Mouse (Mus musculus) spleen, postnatal 14 days (tissue): ENCODE results near the gene Phc2.
A peak's percentile ranks its signal among the peaks of the same experiment; 100 is the strongest.

ENCODE experiments used
- DNase-seq, 2 experiments: peaks; one replicate each; pipeline ENCODE4 v3.0.0; 2021 to 2022; ENCODE audit warnings: low spot score in 2 of 2

The Phc2 gene

DNA sequence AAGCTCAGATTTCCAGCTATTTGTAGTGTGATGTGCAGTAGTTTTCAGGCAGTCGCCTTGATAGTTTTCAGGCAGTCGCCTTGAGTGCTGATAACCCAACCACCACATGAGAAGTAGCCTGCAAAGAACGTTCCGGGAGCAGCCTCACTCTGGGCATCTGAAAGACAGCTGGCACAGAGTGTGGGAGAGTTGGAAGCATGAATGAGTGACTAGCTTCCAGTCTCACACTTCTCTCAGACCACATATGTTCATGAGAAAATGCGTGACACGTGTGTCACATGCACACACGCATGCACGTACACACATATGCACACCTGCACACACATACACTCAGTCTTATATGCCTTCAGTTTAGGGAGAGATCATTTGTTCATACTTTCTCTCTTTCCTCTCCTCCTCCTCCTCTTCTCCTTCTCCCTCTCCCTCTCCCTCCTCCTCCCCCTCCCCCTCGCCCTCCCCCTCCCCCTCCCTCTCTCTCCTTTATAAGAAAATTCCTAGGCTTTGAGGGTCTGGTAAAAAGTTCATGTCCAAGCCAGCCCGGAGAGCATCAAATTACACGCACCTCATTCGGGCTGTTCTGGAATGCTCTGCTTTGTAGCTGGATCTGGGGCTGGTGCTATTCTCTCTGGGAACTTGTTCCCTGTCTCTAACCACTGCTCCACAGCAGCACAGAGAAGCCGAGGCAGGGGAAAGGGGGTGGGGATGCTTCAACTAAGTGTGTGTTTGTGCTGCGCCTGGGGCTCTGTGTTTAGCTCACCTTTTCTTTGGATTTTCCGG, 37.8 kb downstream of the Phc2 start:
- DNase-seq: no peak

DNA sequence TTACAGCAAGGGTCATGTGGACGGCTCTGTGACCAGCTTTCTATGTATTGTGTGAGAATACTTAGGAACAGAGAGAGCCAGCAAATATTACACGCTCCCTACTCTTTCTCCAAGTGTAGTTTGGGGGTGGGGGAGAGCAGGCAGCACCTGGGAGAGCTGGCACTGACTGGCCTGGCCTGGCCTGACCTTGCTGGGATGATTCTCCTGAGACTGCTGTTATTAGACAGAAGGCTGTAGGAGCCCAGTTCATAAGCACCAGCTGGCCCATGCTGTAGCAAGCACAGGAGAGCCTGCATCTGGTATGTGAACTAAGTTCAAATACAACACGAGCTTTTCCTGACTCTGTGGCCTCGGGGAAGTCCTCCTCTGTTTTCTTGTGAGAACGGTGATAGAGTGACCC, 38.7 kb downstream of the Phc2 start:
- no peak for DNase-seq

DNA sequence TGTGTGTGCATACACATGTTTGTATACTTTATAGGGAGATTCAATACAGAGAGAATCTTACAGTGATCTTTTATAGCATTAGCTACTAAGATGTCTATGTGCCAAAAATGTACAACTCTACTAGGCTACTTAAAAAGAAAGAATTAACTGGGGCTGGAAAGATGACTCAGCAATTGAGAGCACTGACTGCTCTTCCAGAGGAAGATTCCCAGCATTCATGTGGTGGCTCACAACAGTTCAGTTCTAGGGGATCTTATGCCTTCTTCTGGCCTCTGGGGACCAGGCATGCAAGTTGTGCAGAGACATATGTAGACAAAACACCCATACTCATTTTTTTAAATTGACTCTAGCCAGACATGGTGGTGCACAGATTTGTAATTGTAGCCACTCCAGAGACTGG, 39.8 kb downstream of the Phc2 start:
- no peak for DNase-seq

DNA sequence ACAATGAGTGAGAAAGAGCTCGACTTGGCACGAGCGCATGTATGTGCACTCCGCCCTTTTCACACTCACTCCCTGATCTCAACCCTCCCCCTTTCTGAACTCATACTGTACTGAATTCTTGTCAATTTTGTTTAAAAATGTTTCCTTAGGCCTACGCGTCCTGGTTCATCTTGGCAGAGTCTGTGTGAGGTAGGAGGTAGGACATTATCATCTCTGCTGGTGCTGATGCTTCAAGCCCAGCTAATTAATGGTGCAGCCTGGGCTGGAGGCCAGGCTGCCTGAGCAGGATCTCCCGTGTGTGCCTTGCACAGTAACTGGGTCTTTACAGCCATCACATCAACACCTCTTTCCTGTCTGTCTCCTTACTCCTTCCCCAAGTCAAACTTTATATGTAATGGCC, 40.6 kb downstream of the Phc2 start:
- no peak for DNase-seq

DNA sequence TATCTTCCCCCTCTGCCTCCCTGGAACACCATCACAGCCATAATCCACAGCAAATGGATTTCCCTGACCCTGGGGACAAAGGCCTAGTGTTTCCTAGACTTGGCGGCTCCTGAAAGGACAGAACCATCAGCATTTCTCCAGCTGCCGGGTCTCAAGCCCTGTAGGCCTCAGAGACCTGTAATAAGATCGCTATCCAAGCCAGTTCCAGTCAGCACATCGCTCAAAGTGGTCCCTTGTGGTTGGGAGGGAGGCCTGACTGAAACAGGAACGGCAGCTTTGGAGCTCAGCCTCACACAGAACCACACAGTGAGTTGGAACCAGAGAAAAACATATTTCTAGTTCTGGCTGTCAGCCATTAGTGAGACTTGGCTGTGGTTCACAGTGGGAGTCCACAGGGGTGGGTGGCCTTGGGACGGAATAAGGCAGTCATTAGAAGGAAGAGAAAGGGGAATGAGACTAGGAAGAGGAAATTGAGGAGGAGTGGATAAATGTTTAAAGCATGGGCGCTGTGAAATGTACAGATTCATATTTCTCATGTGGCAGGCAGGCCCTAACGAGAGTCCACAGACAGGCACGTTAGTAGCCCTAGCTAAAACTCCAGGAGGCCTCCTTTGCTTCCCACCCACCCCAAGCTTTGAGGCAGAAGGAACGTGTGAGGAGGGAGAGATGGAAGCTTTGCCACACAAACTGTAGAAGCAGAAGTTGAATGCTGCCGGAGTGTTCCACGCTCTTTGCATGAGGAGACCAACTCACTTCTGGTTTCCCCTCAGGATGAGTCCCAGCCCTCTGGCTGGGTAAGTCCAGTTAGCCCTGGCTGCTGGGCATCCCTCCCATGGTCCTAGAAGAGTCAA, 43.7 kb downstream of the Phc2 start:
- DNase-seq: no peak

DNA sequence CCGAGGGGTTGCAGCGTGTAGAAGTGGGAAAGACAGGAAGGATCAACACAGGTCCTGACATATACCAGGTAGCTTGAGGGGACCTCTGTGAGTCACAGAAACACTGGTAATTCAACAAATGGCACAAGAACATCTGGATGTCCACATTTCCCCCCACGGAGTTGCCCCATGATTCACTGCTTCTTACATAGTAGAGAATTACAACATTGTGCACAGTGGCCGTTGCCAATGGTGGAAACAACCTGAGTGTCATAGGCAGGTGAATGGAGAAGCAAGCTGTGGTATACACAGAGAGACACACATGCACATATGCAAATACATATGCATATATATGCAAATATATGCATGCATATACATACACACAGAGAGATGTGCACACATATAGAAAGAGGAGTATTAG, 45.4 kb downstream of the Phc2 start:
- no peak for DNase-seq

DNA sequence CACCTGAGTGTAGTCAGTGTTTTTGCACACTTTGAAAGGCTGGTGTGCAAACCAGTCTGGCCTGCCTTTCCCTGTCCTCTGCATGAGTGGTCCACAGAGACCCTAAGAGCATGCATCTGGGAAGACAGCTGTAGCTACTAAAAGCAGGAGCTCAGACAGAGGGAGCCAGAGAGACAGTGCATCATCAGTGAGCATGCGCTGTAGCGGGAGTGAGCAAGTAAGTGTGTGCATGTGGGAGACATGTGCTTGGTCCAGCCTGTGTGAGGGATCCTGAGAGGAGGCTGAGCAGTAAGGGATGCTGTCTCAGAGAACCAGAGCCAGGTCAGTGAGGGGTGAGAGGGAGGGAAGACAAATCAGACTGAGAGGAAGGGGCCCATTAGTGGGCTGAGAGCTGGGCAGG, 46.0 kb downstream of the Phc2 start:
- DNase-seq: no peak

DNA sequence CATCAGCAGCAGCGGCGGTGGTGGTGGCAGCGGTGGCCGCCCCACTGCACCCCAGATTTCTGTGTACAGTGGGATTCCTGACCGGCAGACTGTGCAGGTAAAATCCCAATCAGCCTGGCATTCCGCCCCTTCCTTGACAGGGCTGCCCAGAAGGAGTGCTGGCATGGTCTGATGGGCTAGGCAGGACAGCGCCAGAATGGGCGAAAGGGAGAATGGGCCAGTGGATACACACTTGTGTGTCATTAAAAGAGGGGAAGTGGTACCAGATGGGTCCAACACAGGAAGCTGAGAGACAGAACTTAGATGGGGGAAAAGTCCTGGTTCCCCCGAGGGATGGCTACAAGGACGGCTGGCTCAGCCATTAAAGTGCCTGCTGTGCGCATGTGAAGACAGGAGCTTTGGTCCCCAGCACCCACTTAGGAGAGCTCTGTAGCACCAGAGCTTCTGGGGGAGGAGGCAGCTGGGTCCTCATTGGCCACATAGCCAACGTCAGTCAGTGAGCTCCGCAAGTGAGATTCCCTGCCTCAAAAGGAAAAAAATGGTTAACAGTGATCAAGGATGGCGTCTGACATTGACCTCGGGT, 50.7 kb downstream of the Phc2 start:
- no peak for DNase-seq

DNA sequence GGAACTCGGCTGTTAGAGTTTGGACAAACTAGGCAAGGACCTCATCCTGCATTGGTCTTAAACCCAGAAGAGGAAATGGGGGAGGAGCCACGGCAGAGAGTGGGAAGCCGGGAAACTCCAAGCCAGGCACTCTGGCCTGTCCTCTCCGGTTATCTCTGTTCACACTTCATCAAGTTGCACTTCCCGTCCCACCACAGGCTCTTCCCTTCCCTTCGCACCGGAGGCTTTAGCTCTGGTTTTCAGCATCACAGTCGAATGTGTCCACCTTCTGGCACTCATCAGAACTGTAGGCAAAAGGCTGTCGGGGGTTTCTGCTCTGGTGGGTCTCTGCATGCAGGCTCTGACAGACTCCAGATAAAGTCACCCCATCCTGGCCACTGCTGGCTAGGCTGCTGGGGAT, 52.1 kb downstream of the Phc2 start:
- DNase-seq: no peak

DNA sequence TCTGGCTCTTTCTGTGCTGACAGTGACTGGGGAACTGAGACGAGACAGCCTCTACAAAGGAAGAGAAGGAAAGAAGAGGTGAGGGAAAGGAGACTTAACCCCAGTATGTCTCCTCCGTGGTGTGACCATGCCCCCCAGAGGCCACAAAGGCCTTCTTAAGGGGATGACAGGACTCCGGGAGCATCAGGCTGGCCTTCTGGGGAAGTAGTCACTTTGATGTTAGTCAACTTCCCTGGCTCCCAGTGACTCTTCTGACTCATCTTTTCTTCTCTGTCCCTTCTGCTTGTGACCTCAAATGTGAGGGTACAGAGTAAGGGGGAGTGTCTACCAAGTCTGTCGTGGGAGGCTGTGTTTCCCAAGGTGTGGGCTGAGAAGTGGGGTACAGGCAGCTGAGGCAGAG, 52.9 kb downstream of the Phc2 start:
- no peak for DNase-seq

DNA sequence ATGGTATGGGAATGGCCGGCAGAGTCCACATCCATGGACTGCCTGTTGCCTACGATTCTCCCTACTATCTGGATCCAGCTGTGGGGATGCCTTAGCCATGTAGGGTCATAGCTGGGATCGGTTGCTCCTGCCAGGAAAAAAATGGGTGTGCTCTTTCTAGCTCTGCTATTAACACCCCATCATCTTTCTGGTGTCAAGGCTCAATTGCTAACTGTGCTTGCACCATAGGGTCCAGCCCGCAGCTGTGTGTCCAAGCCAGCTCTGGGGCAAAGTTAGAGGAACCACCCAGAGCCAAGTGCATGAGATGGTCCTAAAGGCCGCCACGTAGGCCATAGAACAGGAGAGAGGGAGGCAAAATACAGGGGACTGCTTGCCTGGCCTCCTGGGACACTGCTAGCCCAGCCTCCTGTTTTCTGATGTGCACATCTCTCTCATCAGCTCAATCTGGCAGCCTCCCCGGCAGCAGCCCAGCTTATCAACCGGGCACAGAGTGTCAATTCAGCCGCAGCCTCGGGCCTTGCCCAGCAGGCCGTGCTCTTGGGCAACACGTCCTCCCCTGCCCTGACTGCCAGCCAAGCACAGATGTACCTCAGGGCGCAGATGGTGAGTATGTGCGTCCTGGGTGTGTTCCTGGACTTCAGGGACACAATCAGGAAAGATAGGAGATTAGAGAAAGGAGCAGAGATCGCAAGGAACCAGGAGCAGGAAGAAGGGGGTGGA, 54.7 kb downstream of the Phc2 start:
- no peak for DNase-seq

DNA sequence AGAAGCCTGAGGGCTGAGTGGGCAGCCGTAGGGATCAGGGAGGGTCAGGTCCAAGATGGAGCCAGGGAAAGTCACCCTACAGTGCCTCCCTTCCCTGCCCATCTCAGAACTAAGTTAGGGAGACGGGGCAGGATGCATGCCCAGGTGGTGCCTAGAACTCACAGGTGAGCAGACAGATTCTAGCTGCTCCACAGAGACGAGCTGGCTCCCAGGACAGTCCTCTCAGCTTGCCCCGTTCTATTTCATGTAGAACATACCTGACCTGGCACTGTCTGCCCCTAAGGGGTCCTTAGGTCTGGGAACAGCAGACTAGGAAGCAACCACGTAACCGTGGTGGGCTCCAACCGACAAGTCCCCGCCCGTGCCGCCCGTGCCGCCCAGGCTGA, 55.3 kb downstream of the Phc2 start:
- DNase-seq: no peak

DNA sequence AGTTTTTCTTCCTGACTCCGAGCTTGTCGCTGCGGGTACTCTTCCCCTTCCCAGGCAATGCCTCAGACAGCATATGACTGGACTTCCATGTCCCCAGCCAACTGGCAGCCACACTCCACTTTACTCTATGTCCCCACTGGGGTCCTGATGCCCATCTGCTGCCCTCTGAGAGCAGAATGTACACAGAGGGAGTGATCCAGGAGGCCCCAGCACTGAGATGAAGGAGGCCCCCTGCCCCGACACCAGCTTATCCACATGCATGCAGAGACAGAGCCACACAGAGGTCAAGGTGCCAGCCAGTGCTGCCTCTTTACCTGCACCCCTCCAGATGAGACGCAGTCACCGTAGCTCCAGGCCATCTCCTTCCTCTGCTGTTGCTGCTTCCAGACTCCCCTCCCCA, 55.8 kb downstream of the Phc2 start:
- DNase-seq: no peak

DNA sequence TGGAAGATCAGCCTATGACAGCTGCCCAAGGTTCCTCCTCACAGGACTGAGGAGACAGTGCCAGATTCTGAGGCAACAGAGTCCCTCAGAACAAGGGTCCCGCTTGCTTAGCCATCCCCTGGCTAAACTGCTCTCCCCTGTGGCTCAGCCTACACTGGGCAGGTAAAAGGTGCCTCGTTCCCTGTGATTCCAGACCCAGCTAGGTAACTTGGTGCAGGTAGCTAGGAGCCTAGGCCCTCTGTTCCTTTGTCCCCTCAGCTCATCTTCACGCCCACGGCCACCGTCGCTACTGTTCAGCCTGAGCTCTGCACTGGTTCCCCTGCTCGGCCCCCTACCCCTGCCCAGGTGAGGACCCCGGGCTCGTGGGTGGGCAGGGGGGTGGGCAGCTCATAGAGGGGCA, 56.3 kb downstream of the Phc2 start:
- DNase-seq: no peak

DNA sequence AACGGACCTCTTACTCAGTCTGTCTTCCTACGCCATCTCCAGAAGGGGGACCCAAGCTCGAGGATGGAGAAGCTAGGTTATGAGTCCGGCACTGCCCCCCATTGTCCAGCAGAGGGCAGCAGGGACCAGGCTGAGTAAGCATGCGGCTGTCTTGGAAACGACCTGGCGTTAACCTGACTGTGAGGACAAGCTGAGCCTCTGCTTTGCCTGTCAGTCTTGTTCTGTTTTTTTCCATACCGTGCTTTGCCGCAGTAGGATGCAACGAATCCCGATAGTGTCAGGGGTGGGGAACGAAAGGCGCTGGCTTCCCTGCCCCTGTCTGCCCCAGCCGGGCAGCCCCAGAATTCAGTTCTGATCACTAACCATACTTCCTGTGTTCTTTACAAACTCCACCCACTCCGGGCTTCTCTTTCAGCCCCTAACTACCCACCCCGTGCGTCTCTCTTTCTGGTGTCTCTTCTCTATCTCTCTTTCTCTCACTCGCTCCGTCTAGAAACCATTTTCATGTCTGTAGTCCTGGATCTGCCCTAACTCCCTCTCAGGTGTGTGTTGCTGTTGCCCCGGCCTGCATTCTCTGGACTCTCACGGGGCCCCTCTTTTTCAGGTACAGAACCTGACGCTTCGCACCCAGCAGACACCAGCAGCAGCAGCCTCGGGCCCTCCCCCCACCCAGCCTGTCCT, 57.1 kb downstream of the Phc2 start:
- DNase-seq: peak; percentile 71 to 88

DNA sequence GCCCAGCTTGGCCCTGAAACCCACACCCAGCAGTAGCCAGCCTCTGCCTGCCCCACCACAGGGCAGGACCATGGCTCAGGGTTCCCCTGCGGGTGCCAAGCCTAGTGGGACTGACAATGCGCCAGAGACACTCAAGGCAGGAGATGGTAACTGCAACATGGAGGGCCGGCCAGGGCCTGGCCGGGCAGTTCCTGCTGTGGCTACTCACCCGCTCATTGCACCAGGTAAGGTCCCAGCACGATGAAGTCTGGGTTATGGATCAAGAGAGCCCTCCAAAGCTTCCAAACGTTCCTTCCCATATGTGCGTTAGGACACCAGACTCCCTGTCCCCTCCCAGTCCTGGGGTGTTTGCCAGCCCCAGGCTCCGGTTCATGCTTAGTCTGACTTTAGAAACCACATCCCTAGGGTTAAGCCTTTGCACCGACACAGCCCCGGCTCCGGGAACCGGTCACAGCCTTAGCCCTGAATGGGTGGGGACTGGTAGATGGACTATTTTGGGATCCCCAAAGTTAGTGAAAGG, 57.7 kb downstream of the Phc2 start:
- DNase-seq: no peak

DNA sequence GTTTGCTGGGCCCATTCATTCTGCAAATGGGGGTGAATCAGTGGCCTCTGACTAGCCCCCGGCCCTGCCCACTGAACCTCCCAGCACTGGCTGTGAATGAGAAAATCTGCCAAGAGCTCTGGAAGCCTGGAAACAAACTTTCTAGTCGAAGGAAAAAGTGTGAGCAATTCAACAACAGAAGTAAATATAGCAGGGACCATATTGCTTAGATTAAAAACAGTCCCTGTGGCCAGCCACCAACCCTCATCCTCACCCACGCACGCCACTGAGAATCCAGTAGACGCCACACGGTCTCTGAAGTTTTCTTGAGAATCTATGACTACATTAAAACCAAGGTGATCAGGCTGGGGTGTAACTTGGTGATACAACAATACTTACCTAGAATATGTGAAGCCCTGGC, 58.4 kb downstream of the Phc2 start:
- no peak for DNase-seq

DNA sequence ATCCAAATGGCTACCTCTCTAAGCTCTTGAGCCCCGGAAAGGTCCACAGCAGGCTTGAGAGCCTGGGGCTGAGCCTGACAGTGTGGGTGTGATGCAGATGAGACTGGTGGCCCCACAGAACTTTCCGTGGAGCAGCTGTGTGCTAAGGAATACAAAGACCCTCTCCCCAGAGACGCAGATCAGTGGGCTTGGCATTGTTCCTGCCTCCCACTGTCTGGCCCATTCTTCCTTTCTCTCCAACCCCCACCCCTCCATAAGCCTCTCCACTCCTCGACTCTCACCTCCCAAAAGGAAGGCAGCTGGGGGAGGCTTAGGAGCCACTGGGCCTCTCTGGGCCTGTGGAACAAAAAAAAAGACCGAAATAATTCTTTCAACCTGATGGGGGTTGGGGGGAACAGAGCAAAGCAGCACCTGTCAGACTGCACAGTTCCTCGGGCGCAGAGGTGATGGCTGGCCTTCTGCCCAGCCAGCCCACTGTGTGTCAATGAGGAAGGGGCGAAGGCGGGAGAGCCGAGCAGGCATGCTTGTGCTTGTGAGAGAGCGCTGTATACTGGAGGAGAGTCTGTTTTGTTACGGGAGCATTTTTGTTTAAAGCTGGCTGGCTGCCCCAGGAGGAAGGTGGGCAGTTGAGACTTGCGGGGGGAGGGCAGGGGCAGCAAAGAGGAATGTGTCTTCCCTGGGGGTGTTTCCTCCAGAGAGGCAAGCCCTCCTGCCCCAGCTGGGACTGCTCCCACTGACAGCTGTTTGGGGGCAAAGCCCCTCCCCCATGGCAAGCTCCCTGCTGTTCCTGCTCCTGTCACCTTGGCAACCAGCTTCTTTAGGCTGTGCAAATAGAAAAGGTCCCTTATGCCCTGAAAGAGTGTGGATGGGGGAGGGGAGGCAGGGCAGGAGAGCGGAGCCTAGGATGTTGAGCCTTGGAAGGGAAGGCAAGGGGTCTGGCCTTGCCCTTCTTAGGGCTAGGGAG, 61.0 kb downstream of the Phc2 start:
- no peak for DNase-seq

DNA sequence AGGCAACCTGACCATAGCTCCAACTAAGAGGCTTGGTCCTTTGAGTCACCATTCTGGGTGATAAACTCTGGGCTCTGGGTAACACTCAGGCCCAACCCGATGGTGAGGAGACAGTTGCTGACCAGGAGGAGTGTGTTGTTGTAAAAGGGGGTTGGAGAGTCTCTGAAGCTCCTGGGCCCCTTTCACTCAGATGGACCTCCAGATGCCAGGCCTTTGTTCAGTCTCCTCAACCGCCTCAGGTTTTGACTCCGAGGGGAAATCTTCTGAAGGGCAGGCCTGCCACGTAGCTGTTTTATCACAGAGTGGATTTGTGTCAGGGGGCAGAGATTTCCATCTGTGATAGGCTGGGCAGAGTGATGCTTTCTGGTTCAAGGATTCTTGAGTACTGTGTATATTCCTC, 61.8 kb downstream of the Phc2 start:
- DNase-seq: no peak

DNA sequence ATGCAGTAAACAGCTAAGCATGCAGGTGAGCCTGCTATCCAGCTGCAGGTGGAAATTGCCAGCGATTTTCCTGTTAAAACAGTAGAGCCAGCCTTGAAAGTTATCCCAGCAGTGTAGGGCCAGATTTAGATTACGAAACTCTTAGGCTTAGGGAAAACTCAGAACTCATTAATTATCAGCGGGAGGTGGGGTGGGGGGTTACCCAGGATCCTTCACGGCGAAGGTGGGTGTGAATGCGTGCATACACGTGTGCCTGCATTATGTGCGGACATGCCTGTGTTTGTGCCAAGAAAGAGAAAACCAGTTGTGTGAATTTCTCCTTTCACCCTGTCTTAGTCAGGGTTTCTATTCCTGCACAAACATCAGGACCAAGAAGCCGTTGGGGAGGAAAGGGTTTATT, 62.2 kb downstream of the Phc2 start:
- no peak for DNase-seq
